Mouse (Mus musculus) forelimb bud, embryonic 11.5 days (tissue): ENCODE data around the gene Chd2.
A peak's percentile ranks its signal among the peaks of the same experiment; 100 is the strongest.
"Not testable (repeated sequence)": the region's sequence is repeated elsewhere in the genome, so short reads cannot be mapped to it uniquely, and the experiment has no call there.

Source experiments
- DNase-seq: peaks from one replicate; pipeline ENCODE4 v3.0.0-alpha.2; 2012; ENCODE audit warnings: low read depth, low spot score

The Chd2 gene

GRCm38 (mm10) chr7:73540202-73541078, 1.2 kb downstream of the Chd2 start:
- DNase-seq: no peak

GRCm38 (mm10) chr7:73539116-73539682, 2.4 kb downstream of the Chd2 start:
- DNase-seq: no peak

- DNase-seq: no peak
Measured at GRCm38 (mm10) chr7:73538424-73539079, 3.1 kb downstream of the Chd2 start.

GRCm38 (mm10) chr7:73537634-73538423, 3.8 kb downstream of the Chd2 start:
- DNase-seq: peak; percentile 99

DNA sequence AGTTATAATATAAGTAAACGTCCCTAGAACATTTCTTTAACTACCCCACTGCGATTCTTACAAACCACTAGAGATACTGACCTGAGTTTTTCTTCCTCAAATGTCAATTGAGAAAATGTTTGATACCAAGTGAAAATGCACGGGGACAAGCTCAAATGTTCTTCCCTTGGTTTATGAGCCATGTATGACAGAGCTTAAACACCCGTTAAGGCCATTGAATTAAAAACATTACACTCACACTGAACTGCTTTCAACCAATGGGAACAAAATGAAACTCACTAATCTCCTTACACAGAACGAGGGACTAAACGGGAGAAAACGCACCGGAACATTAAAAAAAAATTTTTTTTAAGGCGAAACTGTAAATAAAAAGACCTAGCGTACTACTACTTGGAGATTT, 4.4 kb downstream of the Chd2 start:
- no peak for DNase-seq

GRCm38 (mm10) chr7:73536579-73536978, 5.1 kb downstream of the Chd2 start:
- no peak for DNase-seq

DNA sequence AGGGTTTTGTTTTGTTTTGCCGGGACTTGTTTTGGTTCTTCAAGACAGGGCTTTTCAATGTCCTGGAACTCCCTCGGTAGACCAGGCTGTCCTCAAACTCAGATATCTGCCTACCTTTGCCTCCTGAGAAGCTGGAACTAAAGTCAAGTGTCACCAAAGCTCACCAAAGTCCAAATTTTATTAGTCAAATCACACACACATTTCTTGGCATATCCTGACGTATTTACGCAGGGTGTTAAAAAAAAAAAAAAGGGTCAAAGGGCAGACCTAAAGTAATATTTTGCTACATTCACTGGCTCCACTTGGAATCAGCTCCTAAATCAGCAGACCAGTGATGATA, 5.8 kb downstream of the Chd2 start:
- no peak for DNase-seq

GRCm38 (mm10) chr7:73534937-73535860, 6.4 kb downstream of the Chd2 start:
- no peak for DNase-seq

DNA sequence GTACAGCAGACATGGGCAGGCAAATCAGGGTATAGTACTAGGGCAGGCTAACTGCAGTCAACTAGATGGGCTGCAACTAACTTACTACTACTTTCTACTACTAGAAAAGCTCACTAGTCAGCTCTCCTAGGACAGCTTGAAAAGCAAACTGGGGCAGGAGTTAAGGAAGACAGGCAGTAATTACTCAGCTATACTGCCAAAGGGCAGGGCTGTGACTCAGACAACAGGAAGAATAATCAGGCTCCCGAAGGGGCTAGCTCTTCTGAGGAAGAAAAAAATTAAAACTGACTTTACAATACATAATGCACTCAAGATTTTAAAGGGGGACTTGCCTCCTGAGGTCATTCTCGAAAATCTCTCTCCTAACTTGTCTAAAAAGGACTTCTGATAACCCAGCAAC, 8.2 kb downstream of the Chd2 start:
- DNase-seq: no peak

DNA sequence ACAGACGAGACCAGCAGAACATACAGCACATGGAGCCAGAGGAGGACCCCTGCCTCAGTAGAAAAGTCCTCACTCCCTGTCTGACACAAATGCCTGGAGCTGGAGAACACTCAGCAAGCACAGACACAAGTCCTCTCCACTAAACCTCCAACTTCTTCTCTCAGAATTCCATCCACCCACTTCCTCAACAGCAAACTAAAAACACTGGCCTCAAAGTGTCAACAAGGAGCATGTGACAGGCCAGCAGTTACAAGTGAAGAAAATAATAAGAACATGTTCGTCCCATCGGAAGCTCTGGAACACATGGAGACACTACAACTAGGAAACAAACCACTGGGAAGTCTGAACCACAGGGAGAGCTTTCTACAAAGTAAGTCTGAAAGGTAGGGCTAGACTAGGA, 8.7 kb downstream of the Chd2 start:
- no peak for DNase-seq

GRCm38 (mm10) chr7:73532139-73532538, 9.5 kb downstream of the Chd2 start:
- DNase-seq: no peak

DNA sequence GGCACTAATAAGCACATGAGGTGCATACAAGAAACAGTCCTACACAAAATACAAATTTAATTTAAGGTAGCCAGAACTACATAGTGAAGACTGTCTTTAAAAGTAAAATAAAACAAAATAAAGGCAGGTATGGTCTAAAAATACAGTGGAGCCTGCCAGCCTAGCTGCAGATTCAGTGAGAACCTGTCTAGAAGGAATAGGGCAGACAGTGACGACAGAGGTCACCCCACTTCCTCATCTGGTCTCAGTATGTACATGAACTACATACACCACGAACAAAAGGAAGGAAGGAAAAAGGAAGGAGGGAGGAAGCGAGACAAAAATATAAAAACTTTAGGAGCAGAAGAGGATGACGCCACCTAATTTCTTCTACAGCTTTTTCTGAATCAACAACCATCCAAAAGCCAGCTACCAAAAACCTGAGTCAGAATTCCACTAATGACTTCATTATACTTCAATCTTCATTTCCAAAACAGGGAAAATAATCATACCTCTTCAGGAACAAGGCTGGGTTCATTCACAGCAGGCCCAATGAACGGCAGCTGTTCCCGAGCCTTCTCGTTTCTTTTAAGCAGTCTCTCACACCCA, 10.0 kb downstream of the Chd2 start:
- DNase-seq: no peak

DNA sequence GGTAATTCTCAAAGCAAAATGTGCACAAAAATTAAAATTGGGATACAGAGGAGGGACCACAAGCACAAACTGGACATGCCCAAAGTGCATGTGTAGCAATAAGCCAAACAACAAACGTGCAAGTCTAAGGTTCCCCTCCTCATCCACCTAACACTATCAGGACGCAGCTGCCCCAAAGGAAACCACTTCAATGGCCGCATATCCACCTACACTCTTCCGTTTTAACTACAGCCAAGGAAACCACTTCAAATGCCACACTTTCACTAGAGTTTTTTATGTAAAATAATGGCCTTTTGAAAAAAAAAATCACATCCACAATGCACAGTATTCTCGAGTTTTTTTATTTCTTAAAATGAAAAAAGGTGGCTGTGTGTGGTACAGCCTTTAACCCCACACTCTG, 10.8 kb downstream of the Chd2 start:
- no peak for DNase-seq

DNA sequence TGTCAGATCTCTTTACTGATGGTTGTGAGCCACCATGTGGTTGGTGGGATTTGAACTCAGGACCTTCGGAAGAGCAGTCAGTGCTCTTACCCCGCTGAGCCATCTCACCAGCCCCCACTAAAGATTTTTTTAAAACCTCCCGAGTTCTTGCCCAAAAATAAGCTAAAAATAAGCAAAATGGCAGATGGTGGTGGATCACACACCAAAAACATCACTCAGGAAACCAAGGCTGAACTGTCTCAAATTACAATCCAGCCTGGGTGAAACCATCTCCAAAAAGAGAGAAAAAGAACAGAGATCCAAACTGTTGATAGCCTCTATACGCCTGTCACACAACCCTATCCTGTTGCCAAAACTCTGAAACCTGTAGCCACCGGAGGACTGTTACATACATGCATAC, 11.5 kb downstream of the Chd2 start:
- DNase-seq: no peak

- no peak for DNase-seq
Measured at GRCm38 (mm10) chr7:73529261-73529660, 12.4 kb downstream of the Chd2 start.

DNA sequence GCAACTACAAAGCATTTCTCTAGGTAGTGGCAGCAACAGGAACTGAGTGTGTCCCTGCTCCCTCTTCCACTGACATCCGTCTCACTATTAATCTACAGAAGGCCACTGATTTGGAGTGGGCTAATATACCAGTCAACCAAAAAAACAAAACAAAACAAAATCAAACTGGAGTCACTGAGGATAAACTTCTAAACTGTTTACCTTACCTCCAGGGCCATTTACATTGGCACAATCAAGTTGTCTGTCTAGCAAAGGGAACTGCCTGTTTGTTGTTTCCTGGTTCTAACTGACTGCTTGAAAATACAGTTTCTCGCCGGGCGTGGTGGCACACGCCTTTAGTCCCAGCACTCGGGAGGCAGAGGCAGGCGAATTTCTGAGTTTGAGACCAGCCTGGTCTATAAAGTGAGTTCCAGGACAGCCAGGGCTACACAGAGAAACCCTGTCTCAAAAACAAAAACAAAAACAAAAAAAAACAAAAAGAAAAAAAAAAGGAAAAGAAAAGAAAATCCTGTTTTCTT, 13.2 kb downstream of the Chd2 start:
- not testable (repeated sequence) for DNase-seq

DNA sequence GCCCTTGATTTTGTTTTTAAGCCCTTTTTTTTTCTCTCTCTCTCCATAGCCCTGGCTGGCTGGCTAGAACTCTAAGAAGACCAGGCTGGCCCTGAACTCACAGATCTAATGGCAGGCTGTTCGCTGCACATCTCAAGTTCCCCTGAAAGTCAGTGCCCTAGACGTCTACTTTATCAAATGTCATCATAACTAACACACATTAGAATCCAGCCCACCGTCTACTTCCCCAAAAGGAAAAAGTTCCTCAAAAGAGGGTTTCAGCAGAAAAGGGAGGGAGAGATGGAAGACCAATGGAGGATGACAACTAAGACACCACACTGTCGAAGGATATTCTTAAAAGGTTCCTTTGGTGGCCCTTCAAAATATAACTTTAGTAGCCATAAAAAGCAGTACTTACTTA, 14.4 kb downstream of the Chd2 start:
- DNase-seq: no peak

DNA sequence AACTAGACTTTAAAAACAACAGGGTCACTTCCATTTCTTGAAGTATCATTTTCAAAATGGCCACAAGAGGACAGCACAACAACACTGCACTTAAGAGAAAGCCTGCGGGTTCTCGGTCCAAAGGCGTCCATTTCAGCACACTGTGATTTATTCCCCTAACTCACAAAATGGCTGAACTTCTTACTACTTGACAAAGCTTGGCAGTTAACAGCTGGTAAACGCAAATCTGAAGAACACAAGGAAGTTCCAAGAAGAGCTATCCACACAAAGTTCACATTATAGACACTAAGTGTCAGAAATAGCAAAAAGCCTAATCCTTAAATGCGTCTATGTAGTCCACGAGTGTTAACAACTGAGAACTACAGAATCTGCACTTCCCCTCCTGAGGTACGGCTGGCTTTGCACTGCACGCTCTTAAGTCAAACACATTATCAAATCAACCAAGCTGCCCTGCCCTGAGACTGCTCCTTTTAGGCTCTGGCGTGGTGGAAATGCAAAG, 17.1 kb downstream of the Chd2 start:
- peak; percentile 84 for DNase-seq

DNA sequence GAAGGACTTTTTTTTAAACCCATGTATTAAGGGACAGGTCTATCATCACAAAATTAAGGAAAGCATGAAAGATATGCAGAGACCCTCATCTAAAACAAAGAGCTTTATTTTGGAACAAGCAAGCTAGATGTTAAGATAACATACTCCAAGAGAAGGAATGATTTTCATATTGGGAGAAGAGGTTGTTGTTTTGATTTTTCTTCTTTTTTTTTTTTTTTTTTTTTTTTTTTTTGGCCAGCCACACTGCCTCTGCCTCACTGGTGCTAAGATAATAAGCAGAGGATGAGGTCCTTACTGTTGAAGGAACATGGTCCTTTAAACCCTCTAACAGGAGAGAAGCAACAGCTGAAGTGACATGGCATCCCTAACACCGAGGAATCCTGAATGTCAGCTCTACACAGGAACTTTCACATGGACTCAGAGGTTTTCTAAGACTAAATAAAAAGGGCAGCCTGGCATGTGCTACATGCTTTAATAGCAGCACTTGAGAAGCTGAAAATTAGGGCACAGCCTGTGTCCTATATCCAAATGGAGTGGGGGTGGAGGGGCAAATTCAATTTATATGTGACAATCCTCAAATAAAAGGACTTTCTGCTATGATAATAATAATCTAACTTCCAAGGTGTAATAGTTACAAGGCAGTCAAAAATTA, 17.9 kb downstream of the Chd2 start:
- no peak for DNase-seq

GRCm38 (mm10) chr7:73523183-73523582, 18.4 kb downstream of the Chd2 start:
- no peak for DNase-seq
